Mouse (Mus musculus) skeletal muscle tissue, adult 2 months (tissue): ENCODE results near the gene Gm3543.
"Not testable (repeated sequence)": the region's sequence is repeated elsewhere in the genome, so short reads cannot be mapped to it uniquely, and the experiment has no call there.

ENCODE experiments used
- DNase-seq: peaks from one replicate; pipeline ENCODE4 v3.0.0-alpha.2; 2012; ENCODE audit warnings: low read depth, low spot score

Gm3543 gene

DNA sequence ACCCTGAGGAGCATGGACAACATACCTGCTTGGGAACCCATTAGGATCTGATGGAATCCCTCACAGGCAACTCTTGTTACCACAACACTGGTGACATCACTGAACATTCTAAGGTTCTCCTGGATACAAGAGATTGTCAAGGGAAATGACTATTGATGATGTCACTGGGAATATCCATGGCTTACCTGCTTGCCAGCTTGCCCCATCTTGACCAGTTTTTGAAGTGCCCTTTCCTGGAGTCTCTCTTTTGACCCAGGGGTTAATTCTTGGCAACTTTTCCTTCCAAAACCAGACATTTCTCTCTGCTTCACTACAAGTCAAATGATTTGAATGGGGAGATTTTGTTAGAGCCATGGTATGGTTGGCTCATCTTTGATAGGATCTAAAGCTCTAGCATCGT, at the start of gene Gm3543:
Gm3543 (minus strand) TSS at position 101 of the 400 bp plus-strand sequence.
- DNase-seq: not testable (repeated sequence)

DNA sequence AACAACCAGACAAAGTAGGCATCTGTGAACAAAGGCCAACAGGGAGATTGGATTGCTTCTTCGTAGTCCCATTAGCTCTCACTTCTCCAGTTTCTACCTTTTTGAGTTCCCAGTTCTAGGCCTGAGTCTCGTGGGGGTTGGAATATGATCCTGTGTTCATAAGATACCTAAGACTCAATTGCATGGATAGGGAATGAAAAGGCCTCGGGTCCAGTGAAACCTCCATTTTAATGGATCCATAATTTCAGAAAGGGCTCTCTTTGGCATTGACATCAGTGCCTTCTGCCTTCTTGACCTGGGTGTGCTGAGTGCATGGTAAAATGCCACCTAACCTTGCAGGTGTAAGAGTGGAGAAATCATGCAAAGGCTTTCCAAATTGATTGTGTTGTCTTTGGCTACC, 14.5 kb downstream of the Gm3543 start:
- DNase-seq: not testable (repeated sequence)

DNA sequence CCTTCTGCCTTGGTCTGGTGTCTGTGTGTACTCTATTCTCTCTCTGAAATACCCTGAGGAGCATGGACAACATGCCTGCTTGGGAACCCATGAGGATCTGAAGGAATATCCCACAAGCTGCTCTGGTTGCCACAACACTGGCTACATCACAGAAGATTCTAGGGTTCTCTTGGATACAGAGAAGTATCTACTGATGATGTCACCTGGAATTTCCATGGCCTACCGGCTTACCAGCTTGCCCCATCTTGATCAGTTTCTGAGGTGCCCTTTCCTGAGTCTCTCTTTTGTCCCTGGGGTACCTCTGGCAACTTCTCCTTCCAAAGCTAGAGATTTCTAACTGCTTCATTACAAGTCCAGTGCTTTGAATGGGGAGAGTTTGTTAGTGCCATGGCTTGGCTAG, 15.3 kb downstream of the Gm3543 start, which contains the start of gene Gm6401:
Gm6401 (minus strand) TSS at position 101 of the 400 bp plus-strand sequence.
- DNase-seq: not testable (repeated sequence)

DNA sequence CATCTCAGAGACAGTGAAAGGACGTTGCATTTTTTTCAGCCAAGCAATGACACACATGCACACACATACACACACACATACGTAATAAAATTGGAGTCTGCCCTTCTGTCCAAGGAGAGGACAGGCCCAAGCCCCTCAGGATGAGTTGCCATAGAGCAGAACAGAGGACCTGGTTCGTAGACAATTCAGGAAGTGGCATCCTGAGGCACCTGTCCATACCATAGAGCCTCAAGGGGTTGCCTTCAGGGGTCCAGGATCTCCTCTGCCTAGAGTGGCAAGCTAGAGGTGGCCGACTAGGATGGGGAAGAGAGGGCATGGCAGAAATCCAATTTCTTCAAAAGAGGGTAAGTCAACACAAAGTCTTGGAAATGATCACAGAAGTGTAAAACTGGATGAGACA, 19.0 kb downstream of the Gm3543 start:
- DNase-seq: not testable (repeated sequence)

DNA sequence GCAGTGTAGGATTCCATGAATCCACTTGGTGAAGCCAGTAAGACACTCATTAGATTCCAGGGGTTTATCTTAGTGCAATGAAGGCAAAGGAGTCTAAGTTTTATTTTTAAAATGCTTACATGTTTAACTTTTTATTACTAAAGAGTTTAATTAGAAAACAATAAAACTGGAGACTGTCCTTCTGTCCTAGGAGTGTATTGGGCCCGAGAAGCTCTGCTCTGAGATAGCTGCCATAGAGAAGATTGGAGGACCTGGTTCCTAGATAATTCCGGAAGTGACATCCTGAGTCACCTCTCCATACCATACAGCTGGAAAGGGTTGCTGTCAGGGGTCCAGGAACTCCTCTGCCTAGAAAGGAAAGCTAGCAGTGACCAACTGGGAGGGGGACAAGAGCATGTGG, 39.4 kb downstream of the Gm3543 start, which contains the start of gene 1700024B05Rik:
1700024B05Rik (plus strand) TSS at position 301 of the 400 bp plus-strand sequence.
- not testable (repeated sequence) for DNase-seq
